Mouse (Mus musculus) adipocyte (in vitro differentiated cells): ENCODE measurements around the gene Serhl.
A peak's percentile ranks its signal among the peaks of the same experiment; 100 is the strongest.
"Not testable (repeated sequence)": the region's sequence is repeated elsewhere in the genome, so short reads cannot be mapped to it uniquely, and the experiment has no call there.

ENCODE experiments used
- DNase-seq: peaks from one replicate; pipeline ENCODE4 v3.0.0-alpha.2; 2016; ENCODE audit warnings: low spot score

Gene Serhl

DNA sequence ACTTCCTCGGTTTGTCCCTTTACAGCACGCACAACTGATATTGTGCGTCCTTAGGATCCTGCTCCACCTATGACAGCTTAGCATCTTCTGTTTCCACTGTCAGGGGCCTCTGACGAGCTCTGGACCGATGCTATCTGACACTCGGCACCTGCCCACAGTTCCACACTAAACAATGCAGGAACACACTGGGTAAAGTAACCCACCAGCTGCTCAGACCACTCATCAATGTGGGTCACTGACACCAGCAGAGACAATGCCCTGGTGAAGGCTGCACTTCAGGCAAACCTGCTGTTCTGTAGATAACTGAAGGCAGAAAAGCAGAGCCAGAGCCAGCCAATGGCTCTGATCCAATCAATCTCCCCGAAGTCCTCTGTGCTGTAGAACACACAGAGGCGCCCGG lies 37.3 kb downstream of the Serhl start:
- no peak for DNase-seq

DNA sequence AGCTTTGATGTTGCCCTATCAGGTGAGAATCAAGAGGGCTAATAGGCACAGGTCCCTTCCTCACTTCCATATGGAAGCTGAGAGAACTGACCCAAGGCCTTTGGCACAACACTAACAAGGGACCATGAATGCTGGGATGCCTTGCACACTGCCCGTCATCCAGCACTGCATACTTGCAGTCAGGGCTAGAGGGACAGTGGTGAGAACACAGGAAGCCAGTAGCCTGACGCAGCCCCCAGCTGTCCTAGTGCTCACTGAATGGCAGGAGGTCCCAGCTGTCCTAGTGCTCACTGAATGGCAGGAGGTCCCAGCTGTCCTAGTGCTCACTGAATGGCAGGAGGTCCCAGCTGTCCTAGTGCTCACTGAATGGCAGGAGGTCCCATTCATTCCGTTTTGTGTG lies 37.7 kb downstream of the Serhl start:
- not testable (repeated sequence) for DNase-seq

DNA sequence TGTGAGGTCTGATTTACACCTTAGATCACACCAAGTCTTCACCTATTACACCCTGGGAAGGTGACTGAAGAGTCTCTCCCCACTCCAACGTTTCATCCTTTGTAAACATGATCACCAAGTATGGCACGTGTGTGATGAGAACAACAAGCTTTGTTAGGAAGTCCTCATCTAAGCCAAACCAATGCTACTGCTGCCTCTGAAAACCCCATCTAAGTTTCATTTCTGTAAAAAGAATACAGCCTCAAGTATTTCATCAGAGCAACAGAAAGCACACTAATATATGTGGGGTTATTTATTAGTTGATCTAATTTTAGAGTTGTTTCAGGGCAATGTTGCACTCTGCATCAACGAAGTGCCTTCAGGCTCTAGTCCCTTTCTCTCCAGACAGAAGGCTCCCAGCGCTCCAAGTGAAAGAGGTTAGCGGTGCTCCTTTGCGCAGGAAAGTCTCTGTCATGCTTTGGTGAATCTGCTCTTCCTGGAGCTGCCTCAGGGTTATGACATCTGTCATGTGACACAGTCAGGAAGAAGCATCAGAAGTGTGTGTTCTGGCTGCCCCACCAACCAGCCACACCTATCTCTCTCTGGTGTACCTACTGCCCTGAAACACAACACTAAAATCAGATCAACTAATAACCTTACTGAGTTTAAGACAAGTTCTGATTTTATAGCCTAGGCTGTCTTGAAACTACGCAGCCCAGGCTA lies 40.4 kb downstream of the Serhl start:
- DNase-seq, result no peak

DNA sequence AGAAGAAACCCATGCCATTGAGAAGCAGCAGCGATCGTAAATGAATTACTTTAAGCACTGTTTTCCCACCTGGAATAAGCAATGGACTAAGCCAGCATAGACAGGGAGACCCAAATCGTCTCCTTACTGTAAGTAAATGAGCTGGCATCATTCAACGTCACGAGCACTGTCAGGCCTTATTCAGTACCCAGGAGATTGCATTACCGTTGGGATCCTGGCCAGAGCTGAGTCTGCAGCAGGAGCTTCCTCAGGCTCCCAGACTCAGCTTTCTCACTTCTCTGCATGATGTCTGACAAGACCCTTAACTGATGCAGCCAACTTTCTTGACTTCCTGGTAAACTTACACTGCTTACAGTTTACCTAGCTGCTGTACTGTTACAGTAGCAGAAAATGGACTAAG lies 45.4 kb downstream of the Serhl start:
- no peak for DNase-seq

DNA sequence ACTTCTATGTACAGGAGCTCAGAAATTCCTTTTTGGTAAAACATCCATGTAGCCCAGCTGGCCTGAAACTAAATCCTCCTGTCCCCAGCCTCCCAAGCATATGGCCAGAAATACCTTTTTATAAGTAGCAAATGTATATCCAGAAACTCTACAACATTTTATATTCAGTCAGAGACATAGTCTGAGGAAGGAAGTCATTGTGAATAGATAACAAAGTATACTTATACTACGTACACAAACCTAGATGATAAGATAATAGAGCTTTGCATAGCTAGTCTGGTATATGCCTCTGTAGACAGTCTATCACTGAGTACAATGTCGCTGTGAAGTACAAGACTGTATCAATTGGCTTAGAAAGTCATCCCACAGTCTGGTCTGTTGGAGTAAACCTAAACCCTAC lies 46.3 kb downstream of the Serhl start:
- no peak for DNase-seq

DNA sequence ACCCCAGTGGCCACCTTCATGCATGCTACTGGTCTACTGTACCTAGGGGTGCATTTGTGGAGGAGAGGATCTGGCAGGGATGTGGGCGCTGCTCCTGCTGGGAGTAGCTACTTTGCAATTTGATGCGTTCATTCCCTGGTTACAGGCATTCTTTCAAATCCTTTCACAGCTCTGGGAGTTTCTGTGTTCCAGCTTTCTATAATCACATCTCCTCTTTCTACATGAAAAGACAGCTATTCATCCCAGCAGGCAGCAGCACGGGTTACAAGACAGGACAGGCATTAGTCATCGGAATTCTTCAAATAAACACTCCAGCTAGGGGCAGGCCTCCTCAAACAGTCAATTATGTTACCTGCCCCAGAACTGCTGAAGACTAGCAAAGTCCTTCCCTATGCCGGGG lies 53.6 kb downstream of the Serhl start:
- no peak for DNase-seq

DNA sequence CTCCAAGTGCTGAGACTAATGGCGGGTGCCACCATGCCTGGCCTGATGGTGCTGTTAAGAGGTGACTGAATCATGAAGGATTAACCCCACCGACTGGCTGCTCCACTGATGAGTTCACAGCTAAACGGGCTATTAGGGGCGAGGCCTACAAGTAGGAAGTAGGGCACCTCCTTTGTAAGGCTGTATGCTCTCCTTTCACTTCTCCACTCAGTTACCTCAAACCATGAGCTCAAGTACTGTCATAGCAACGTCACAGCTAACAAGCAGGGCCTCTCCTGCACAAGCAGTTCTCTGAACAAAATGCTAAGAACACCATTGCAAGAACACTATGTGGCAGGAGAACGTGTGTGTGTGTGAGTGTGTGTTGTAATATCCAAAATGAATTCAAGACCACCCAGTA lies 56.2 kb downstream of the Serhl start:
- no peak for DNase-seq

DNA sequence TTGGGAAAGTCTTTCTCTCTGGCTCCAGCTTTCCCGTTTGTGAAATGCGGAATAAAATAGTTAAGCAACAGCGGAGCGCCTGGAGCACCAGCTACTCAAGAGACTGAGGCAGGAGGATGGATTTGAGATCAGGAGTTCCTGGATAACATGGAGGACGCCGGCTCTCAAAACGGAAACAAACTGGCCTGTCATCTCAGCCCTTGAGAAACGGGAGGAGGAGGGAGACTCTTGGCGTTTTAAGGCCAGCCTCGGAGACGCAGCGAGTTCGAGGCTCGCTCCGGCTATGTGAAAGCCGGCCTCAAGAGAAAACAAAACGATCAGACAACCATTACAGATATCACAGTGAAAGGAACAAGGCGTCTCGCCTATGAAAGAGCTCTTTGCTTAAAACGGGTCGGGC lies 59.1 kb downstream of the Serhl start:
- DNase-seq, result peak; percentile 51

DNA sequence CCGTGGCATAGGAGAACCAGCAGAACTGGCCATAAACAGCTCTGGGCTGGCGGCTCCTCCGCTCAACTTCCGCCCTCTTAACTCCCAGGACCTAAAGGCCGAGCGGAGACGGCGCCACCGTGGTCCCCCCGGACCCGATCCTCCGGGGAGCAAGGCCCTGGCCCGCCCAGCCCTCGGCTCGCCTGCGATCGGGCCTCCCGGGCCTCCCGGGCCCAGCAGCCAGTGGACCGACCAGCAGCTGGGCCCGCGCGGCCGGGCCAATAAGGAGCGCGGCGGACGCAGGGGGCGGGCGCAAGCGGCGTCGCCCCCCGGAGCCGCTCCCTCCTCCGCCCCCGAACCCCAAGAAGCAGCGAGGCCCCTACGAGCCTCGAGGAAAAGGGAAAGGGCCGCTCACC lies 59.5 kb downstream of the Serhl start:
- DNase-seq, result no peak

DNA sequence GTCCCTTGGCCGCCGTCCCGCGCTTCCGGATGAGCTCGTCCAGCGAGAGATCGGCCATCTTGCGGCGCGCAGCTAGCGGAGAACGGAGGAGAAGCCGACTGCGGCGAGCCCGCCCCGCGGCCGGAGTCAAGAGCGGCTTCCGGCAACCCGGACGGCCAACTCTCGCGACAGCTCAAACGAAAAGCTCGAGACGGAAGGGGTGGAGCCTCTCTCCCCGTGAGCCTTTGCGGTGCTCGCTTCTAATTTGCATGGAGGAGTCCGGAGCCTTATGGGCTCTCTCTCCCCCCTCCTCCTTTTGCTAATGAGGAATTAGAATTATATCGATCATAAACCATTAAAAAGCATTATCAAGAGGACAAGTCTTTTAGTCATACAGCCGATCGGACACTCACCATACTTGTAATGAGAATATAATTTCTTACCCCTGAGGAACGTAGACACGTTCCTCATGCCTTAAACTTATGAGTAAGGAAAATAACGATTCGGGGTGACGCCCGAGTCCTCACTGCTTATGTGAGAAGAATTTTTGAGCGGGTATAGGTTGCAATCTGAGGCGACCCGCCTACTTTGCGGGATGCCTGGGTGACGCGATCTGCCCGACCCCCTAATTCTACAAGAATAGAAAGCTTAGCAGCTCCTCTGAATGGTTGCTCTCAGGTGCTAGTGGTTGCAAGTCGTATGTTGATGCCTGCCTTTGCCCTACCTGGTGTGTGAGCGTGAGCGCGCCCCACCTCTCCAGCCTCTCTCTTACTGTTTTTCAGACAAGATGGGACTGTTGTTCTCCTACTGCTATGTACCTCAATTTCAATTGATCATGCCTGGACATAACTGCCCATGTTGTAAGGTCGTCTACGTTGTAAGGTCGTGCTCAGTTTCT lies 60.1 kb downstream of the Serhl start, which contains the start of gene Poldip3:
Gene Poldip3, minus strand, starts transcription at position 189 of the 877 bp plus-strand sequence.
- DNase-seq, result peak; percentile 97

DNA sequence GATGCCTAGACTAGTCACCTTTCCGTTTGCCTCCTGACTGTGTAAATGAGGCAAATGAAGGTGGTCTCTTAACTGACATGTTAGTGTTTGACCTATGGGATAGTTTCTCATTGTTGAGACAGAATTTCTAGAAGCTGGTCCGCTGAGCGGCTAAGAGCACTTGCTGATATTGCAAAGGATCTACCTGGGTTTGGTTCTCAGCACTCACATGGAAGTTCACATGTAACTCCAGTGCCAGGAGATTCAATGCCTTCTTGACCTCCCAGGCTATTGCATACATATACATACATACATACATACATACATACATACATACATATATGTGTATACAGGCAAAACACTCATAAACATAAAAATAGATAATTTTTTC lies 60.8 kb downstream of the Serhl start:
- no peak for DNase-seq

DNA sequence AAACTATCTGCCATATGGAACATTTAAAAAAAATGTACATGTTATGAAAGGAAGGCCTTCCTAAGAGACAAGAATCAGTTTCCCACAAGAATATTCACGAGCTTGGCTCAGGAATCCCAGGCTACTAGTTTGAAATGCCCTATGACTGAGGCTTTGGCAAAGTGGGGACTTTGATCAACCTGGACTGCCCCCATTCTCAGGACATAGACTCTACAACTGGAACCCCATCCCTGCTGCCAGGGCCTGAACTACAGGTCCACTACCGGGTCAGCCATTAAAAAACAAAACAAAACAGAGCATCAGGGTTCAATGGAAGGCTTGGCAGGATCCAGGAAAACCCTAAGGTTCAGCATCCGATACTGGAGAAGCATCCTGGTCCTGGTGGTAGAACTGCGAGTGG lies 61.4 kb downstream of the Serhl start:
- no peak for DNase-seq

DNA sequence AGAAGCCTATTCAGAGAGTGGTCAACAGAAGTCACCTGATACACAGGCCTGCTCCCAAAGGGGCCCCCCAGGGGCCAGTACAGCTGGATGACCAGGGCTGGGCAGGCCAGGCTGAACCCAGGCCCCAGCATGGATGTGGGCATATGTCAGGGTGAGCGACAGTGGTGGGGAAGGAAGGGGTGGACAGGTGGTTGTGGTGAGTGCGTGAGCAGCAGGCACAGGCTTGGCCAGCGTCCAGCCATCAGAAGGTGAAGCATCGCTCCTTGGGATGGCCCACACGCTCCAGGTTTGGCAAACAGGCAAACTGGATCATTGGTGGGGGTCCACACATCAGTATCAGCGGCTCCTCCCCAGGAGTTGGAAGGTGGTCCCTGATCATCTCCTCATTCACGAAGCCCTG lies 65.0 kb downstream of the Serhl start:
- DNase-seq, result no peak

DNA sequence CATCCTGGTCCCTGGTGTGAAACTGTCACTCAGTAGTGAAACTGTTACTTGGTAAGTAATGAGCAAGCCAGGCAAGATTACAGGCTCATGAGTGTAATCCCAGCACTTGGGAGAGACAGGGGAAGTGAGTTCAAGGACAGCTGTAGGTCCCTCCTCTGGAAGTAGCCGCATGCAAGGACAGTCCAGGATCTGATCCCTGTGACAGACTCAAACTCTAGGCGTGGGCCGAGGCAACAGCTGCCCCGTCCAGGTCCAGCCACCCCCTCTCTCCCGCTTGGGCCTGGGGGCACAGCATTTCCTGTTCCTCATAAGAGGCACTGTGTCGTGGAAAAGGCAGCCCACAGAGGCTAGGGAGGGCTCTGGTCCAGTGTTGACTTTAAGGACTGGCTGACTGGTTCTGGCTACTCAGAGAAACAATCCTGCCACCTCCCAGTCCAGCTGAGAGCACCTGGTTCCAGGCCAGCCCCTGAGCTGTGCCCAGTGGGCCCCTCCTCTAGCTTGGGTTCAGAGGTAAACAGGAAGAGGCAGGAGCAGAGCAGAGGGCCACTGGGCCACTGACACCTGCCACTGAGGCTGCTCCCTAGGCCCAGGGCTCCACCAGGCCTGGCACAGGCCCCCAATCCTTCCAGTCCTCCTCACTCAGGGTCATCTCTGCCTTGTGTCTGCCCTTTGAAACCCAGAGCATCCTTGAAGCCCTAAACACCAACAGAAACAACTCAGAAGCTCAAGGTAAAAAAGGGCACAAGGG lies 66.5 kb downstream of the Serhl start:
- DNase-seq, result no peak

DNA sequence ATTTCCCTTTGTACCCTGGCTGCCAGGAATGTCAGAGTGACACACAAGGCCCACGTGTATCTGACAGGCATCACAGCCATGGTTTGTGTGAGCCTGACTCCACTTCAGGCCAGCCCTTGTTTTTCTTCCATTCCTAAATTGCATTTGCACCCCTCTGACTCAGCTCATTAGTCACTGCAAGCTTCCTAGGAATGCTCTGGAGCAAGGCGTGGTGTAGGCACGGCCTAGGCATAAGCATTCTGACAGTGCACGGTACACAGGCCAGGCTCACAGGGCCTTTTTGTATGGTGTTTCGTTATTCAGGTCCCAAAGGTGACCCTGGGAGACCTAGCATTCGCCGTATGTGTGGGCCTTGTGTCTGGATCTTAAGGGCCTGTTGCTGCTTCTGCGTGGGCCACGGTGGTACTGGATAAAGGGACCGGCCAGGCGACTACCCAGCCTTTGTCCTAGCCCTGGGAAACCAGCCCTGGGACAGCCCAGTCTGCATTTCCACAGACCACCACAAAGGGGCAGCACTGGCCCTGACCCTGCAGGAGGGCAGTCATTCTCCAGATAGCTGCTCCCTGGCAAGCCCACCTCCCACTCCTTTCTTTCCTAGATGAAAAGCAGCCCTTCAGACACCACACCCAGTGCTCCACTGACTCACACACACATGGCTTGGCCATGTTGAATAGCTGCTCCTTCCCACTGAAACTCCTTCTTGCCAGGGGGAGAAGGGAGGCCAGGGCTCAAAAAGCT lies 67.8 kb downstream of the Serhl start:
- DNase-seq, result peak; percentile 65

DNA sequence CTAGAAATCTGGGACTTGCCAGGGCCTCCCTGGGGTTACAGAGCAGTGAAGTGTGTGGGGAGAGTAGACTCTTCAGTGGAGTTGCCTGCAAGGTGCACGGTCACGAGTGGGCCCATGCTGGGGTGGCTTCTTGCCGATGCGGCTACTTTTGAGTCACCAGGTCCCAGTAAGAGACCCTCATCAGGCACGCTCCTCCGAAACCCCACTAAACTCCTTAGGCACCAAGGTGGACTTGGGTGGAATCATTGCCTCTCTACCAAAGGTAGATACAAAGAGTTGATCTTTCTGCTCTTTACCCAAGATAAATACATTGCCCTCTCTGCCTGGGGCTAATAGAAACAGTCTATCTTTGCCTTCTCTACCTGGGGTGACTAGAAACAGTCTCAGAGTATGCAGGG lies 68.4 kb downstream of the Serhl start:
- DNase-seq, result no peak

DNA sequence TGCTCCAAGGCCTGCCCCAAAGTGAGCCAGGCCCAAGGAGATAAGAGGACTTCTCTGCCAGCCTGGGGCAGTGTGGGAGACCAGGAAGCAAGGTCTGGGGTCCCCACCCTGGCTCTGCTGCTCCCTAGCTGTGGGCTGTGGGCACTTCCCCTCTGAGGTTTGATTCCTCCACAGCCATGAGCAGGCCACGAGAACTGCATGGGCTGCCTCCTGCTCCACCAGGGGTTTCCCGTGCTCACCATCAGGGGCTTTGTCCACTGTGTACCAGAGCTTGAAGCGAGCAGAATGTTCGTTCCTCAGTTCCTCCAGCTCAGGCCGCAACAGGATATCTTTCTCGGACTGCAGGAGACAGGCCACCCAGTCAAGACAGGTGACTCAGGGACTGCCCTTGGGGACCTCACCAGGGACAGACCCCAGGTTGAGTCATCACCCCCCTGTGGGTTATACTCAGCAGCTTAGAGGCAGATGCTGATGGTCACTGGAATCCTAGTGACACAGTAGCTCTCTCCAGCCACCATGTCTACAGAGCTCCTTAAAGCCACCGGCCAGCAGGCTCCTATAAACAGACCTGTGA lies 69.4 kb downstream of the Serhl start:
- no peak for DNase-seq

DNA sequence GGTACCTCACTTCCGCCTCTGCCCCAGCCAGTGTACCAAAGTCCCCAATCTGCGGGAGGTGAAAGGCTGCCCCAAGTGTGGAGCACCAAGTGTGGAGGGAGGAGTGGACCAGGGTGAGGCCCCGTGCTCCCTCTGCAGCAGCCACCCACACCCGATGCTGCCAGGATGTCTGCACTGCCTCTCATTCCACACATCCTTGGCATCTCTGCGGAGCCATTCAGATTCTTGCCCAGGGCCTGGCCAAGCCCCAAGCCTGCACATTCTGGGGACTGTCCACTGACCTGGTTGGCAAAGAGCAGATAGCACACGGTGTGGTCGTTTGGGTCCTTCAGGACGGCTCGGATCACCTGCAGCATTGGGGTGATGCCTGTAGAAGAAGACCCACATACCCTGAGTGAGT lies 70.5 kb downstream of the Serhl start:
- no peak for DNase-seq

DNA sequence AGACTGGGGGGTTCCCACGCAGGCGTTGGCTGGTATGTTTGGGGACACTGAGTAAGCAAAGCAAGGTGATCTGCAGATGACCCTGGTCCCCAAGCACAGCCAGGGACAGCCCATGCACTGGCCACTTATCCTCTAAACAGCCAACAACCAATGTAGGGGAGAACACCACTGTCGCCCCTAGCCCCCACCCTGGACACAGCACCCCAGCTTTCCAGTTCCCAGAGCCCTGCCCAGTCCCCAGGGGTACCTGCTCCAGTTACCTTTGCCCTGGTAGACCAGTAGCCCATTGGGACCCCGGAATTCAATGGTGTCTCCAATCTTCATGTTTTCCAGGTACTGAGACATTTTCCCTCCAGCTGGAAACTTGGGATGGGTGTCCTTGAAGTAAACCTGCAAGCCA lies 71.3 kb downstream of the Serhl start:
- DNase-seq, result no peak

DNA sequence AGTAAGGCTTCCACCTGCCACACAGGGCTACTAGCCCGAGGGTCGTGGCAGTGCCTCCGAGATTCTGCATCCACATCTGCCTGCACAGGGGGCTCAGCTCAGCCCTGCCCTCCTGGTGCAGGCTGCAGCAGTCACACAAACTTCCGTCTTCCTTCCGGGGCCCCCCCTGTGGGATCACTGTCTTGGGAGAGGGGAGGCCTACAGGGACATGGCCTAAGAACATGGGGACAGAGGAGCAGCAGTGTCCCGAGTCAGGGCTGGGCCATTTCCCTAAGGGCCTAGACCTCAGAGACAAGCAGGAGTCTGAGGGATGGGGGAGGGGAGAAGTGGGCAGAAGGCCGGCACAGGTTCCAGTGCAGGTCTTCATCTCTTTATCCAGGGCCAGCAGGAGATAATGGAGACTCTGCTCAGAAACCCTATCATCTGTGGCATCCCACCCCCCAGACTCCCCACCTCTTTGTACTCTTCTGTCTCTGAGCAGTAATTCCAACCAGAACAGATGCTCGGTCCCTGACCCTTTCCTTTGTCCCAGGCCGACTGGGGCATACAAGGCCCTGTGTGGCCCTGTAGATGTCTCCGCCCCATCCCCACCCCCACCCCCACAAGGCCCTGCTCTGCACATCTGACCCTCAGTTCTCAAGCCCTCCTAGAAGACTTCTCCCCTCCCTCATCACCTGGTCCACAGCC lies 71.9 kb downstream of the Serhl start:
- no peak for DNase-seq

DNA sequence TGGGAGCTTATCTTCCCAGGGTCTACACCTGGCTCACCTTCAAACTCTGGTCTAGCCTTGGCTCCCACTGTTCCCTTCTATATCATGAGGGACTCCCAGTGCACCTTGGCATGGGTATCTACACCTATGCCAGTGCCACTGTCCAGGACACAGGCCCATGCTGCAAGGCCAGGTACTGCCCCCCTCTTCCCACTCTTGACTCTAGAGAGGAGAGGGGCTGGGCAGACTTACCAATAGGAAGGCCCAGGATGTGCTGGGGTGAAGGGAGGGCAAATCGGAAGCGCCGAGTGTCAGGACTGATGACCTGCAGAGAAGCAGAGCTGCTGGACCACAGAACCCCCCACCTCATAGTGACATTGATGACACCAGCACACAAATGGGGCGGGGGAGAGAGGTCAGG lies 72.7 kb downstream of the Serhl start:
- no peak for DNase-seq
